In genomic region chr2:174263110-174263815, GRCm38 (mm10) we compare ENCODE assay signal across 17 mouse cellular contexts. TPM values are rescaled to one million over a fixed set of nuclear protein-coding genes. Genes with fewer than 3 reads are reported as not detected.
A peak's percentile ranks its signal among the peaks of the same experiment; 100 is the strongest.
DNase-seq lines count a peak whose midpoint lies in the region; ATAC-seq and TF ChIP-seq lines count a peak whose summit lies in the region.
"Had no signal": no experiment of that assay in that cellular context is flagged by ENCODE, and none has a peak within 500 bp of the region (broad histone marks: within the 10 kb centered on the region; RNA-seq: fewer than 3 reads in every experiment).

No protein-coding gene starts in this region.

- H3K9me3 ChIP-seq in hindbrain, postnatal 0 days (ENCODE audit: low read length) = no peaks in the 10 kb centered on the region
- no peaks in the 10 kb centered on the region for H3K9me3 ChIP-seq in hindbrain, embryonic 12.5 days (replicated peaks)
- H3K9me3 ChIP-seq: forebrain, embryonic 13.5 days; limb, embryonic 15.5 days had no signal

- peak; percentile 18; the same call in 1 of the 2 replicates for ATAC-seq in hindbrain, postnatal 0 days
- ATAC-seq in hindbrain, embryonic 12.5 days (ENCODE audit: low FRiP score) = no peak
- ATAC-seq: forebrain, embryonic 13.5 days; inflammation-experienced regulatory T-cells, adult 6 months had no signal

- TF ChIP-seq CTCF in hindbrain, postnatal 0 days (IDR thresholded peaks at IDR 0.05; ENCODE audit: low read depth) = no peak

- DNase-seq in hindbrain, postnatal 0 days (ENCODE audit: low spot score) = no peak
- peak; percentile 9 for DNase-seq in right cerebral cortex, adult 18-20 months
- DNase-seq in right cerebral cortex, postnatal 4 days = no peak
- peak; percentile 56 for DNase-seq in ZHBTc4 (ENCODE audit: low read depth, low spot score)
- peak; percentile 33 for DNase-seq in telencephalon, adult 2 months (ENCODE audit: low read depth, low spot score)
- DNase-seq in cerebellum, adult 9-10 months = no peak
- DNase-seq: cerebellum, adult 18-20 months; heart, adult 2 months; heart, postnatal 36 days; kidney, postnatal 25 days; layer of hippocampus, adult 9-11 months; lung, adult 2 months; right cerebral cortex, postnatal 14 days had no signal

- H3K27ac ChIP-seq in hindbrain, postnatal 0 days = no peak overlapping the region
- no peak overlapping the region for H3K27ac ChIP-seq in hindbrain, embryonic 12.5 days
- H3K27ac ChIP-seq: forebrain, embryonic 13.5 days; heart, adult 2 months; limb, embryonic 15.5 days had no signal

- no peaks in the 10 kb centered on the region for H3K27me3 ChIP-seq in hindbrain, postnatal 0 days (ENCODE audit: insufficient read depth, low read length)
- H3K27me3 ChIP-seq in hindbrain, embryonic 12.5 days = no peaks in the 10 kb centered on the region
- H3K27me3 ChIP-seq: forebrain, embryonic 13.5 days; limb, embryonic 15.5 days had no signal

- no peaks in the 10 kb centered on the region; the same call in 1 of the 2 replicates for H3K36me3 ChIP-seq in hindbrain, postnatal 0 days (ENCODE audit: insufficient read depth, low read length)
- H3K36me3 ChIP-seq in hindbrain, embryonic 12.5 days = peaks cover 27% of the 10 kb centered on the region

- no peak overlapping the region for H3K4me3 ChIP-seq in hindbrain, postnatal 0 days (ENCODE audit: low read length)
- H3K4me3 ChIP-seq in hindbrain, embryonic 12.5 days = no peak overlapping the region
- H3K4me3 ChIP-seq: forebrain, embryonic 13.5 days; heart, adult 2 months; limb, embryonic 15.5 days had no signal

- no peaks in the 10 kb centered on the region for H3K4me1 ChIP-seq in hindbrain, postnatal 0 days (ENCODE audit: insufficient read depth, low read length)
- peaks cover 22% of the 10 kb centered on the region for H3K4me1 ChIP-seq in hindbrain, embryonic 12.5 days
- H3K4me1 ChIP-seq: forebrain, embryonic 13.5 days had no signal

- 86% methylated on average over 5 of the region's 5 CpGs for WGBS in hindbrain, postnatal 0 days
- 85% methylated on average over 5 of the region's 5 CpGs for WGBS in hindbrain, embryonic 12.5 days

- H3K9ac ChIP-seq in hindbrain, postnatal 0 days (replicated peaks; ENCODE audit: low read length) = no peak overlapping the region
- H3K9ac ChIP-seq in hindbrain, embryonic 12.5 days = no peak overlapping the region
- H3K9ac ChIP-seq: forebrain, embryonic 13.5 days; limb, embryonic 15.5 days had no signal

- no peak overlapping the region for H3K4me2 ChIP-seq in hindbrain, postnatal 0 days (ENCODE audit: low read depth, low read length)
- no peak overlapping the region for H3K4me2 ChIP-seq in hindbrain, embryonic 12.5 days (replicated peaks)
- H3K4me2 ChIP-seq: forebrain, embryonic 13.5 days; limb, embryonic 15.5 days had no signal

RNA-seq across cellular contexts. Expression of gene Gnas, which starts 20.9 kb away (rescaled TPM):
- 1,738 and 1,782 TPM in 2 replicates for total RNA-seq in hindbrain, postnatal 0 days (2014; rRNA removed)
- 1,873 and 1,902 TPM in 2 replicates for polyA plus RNA-seq in hindbrain, postnatal 0 days (2015; fragmentation: Nextera tagmentation; extraction: Ambion mirVana)
- polyA plus RNA-seq in hindbrain, embryonic 12.5 days (2016; fragmentation: Nextera tagmentation; extraction: Ambion mirVana) = 1,701 and 1,752 TPM in 2 replicates

Comparison
In these comparisons a context has a peak if more than half of its experiments do, and no peak if none do; other contexts are left out.
1. DNase-seq: peak in right cerebral cortex, adult 18-20 months (single experiment), ZHBTc4 (single experiment) and telencephalon, adult 2 months (single experiment); none in hindbrain, postnatal 0 days (single experiment), right cerebral cortex, postnatal 4 days (single experiment) and cerebellum, adult 9-10 months (single experiment).